10 mouse cellular contexts compared by ENCODE assay signal in genomic region chr12:49391305-49392040, GRCm38 (mm10). TPM values are rescaled to one million over a fixed set of nuclear protein-coding genes. Genes with fewer than 3 reads are reported as not detected.
DNase-seq lines count a peak whose midpoint lies in the region; ATAC-seq and TF ChIP-seq lines count a peak whose summit lies in the region.
"Had no signal": no experiment of that assay in that cellular context is flagged by ENCODE, and none has a peak within 500 bp of the region (broad histone marks: within the 10 kb centered on the region; RNA-seq: fewer than 3 reads in every experiment).

No protein-coding gene starts in this region.

- peaks cover 83% of the 10 kb centered on the region for H3K27me3 ChIP-seq in heart, embryonic 14.5 days (ENCODE audit: control insufficient read depth, insufficient read depth, low read length)
- H3K27me3 ChIP-seq in stomach, postnatal 0 days (ENCODE audit: control insufficient read depth, insufficient read depth, low read length): peaks cover 23% of the 10 kb centered on the region

- TF ChIP-seq EP300 in stomach, postnatal 0 days (optimal IDR thresholded peaks at IDR 0.05): no peak

- peak overlapping the region; percentile 7 to 27; a peak in 3 of 4 replicates for H3K4me3 ChIP-seq in heart, embryonic 14.5 days (ENCODE audit: control insufficient read depth in 1 of 2, insufficient read depth in 1 of 2, low read depth in 1 of 2, low read length in 2 of 2)
- H3K4me3 ChIP-seq in stomach, postnatal 0 days (ENCODE audit: low read depth, low read length): peak overlapping the region; percentile 22

- intact Hi-C loops in gastrocnemius, postnatal 14 days (cut with DNase I; ENCODE audit: low total_unique reads): no loop called here

- no peak overlapping the region for H3K9ac ChIP-seq in heart, embryonic 14.5 days (ENCODE audit: low read length)
- H3K9ac ChIP-seq in stomach, postnatal 0 days (ENCODE audit: low read length): no peak overlapping the region

- H3K27ac ChIP-seq in heart, embryonic 14.5 days (replicated peaks in 1 of 2; ENCODE audit: control insufficient read depth in 1 of 2, insufficient read depth in 1 of 2, low read depth in 2 of 2, low read length in 2 of 2): no peak overlapping the region
- H3K27ac ChIP-seq in stomach, postnatal 0 days (replicated peaks): no peak overlapping the region

- no peaks in the 10 kb centered on the region for H3K4me1 ChIP-seq in heart, embryonic 14.5 days (ENCODE audit: control insufficient read depth in 2 of 2, insufficient read depth in 2 of 2, low read length in 2 of 2)
- H3K4me1 ChIP-seq in stomach, postnatal 0 days (replicated peaks; ENCODE audit: control insufficient read depth, insufficient read depth): no peaks in the 10 kb centered on the region

- H3K4me2 ChIP-seq in heart, embryonic 14.5 days (ENCODE audit: low read length): peak overlapping the region; percentile 48
- H3K4me2 ChIP-seq in stomach, postnatal 0 days (replicated peaks; ENCODE audit: low read depth): peak overlapping the region; percentile 31

- peak; percentile 26 for DNase-seq in gastrocnemius, postnatal 14 days
- no peak for DNase-seq in gastrocnemius, postnatal 25 days
- DNase-seq in kidney, postnatal 14 days: peak; percentile 36
- DNase-seq in stomach, postnatal 0 days (ENCODE audit: low spot score): peak; percentile 78
- DNase-seq in spleen, postnatal 14 days (ENCODE audit: low spot score in 2 of 2): no peak

- peak; percentile 75 for TF ChIP-seq CTCF in stomach, postnatal 0 days (IDR thresholded peaks at IDR 0.05; ENCODE audit: low read depth)

- under 1% methylated on average over 42 of the region's 42 CpGs for WGBS in heart, embryonic 14.5 days
- WGBS in stomach, postnatal 0 days: under 1% methylated on average over 42 of the region's 42 CpGs

- no peaks in the 10 kb centered on the region for H3K36me3 ChIP-seq in heart, embryonic 14.5 days (ENCODE audit: control insufficient read depth, insufficient read depth, low read length)
- no peaks in the 10 kb centered on the region for H3K36me3 ChIP-seq in stomach, postnatal 0 days (ENCODE audit: control insufficient read depth, insufficient read depth, low read length)

- peak; percentile 93 for ATAC-seq in common myeloid progenitor, adult 5-6 weeks (replicated peaks; ENCODE audit: low read depth, poor library complexity, severe bottlenecking)
- ATAC-seq in heart, embryonic 14.5 days (ENCODE audit: insufficient number of reproducible peaks, insufficient read depth, low FRiP score, low read depth): no peak
- peak; percentile 59 for ATAC-seq in megakaryocyte-erythroid progenitor cell, adult 5-6 weeks (replicated peaks; ENCODE audit: low FRiP score, low TSS enrichment, poor library complexity, severe bottlenecking)
- ATAC-seq in stomach, postnatal 0 days (ENCODE audit: low FRiP score, low TSS enrichment): peak; percentile 89

- H3K9me3 ChIP-seq in heart, embryonic 14.5 days (ENCODE audit: control insufficient read depth, low read length): no peaks in the 10 kb centered on the region
- no peaks in the 10 kb centered on the region for H3K9me3 ChIP-seq in stomach, postnatal 0 days (ENCODE audit: control insufficient read depth, low read length)

RNA-seq across cellular contexts. Expression of gene Gm43517, which starts 6.5 kb away (rescaled TPM):
- not detected for total RNA-seq in gastrocnemius, postnatal 14 days (2021)
- total RNA-seq in gastrocnemius, postnatal 25 days (2021): not detected
- not detected in 2 replicates for total RNA-seq in common myeloid progenitor, adult 5-6 weeks (2017)
- not detected in 2 replicates for polyA plus RNA-seq in heart, embryonic 14.5 days (2014; fragmentation: Nextera tagmentation; extraction: Ambion mirVana)
- not detected in 2 replicates for total RNA-seq in megakaryocyte-erythroid progenitor cell, adult 5-6 weeks (2014; fragmentation: Nextera tagmentation)
- not detected in 2 replicates for total RNA-seq in megakaryocyte-erythroid progenitor cell, adult 5-6 weeks (2017)
- polyA plus RNA-seq in stomach, postnatal 0 days (2015; fragmentation: Nextera tagmentation; extraction: Ambion mirVana): not detected in 2 replicates
- total RNA-seq: heart, postnatal 10 days; MEL had no signal

RNA-seq across cellular contexts. Expression of gene Foxg1, which starts 9.0 kb away (rescaled TPM):
- total RNA-seq in gastrocnemius, postnatal 14 days (2021): not detected
- total RNA-seq in gastrocnemius, postnatal 25 days (2021): not detected
- total RNA-seq in common myeloid progenitor, adult 5-6 weeks (2017): not detected in 2 replicates
- not detected in 2 replicates for polyA plus RNA-seq in heart, embryonic 14.5 days (2014; fragmentation: Nextera tagmentation; extraction: Ambion mirVana)
- total RNA-seq in megakaryocyte-erythroid progenitor cell, adult 5-6 weeks (2014; fragmentation: Nextera tagmentation): not detected in 2 replicates
- not detected in 2 replicates for total RNA-seq in megakaryocyte-erythroid progenitor cell, adult 5-6 weeks (2017)
- 0.12 TPM in 1 of 2 replicates, not detected in the other for polyA plus RNA-seq in stomach, postnatal 0 days (2015; fragmentation: Nextera tagmentation; extraction: Ambion mirVana)
- total RNA-seq: MEL had no signal

Comparison
In these comparisons a context has a peak if more than half of its experiments do, and no peak if none do; other contexts are left out.
1. DNase-seq: peak in gastrocnemius, postnatal 14 days (single experiment), kidney, postnatal 14 days (single experiment) and stomach, postnatal 0 days (single experiment); none in gastrocnemius, postnatal 25 days (single experiment) and spleen, postnatal 14 days (0 of 2).